Mouse (Mus musculus) adrenal gland, postnatal 10 days (tissue): ENCODE data around the gene Xndc1. TPM values are rescaled to one million over a fixed set of nuclear protein-coding genes. Genes with fewer than 3 reads are reported as not detected.
"Not testable (repeated sequence)": the region's sequence is repeated elsewhere in the genome, so short reads cannot be mapped to it uniquely, and the experiment has no call there.

Source experiments
- DNase-seq: peaks from one replicate; pipeline ENCODE4 v3.0.0; 2021; ENCODE audit warnings: mixed read lengths
- long read RNA-seq, 2 experiments: library from polyadenylated mRNA; stranded (forward); transcript quantifications; one replicate each; pipeline ENCODE4 v2.0.0; 2021
- total RNA-seq, 2 experiments: library from RNA; stranded (reverse); gene quantifications; 2 replicates each; pipeline ENCODE4 v1.2.3; 2021

The Xndc1 gene
- 10 to 100 TPM; 12.6 to 19.0 TPM for total RNA-seq
- long read RNA-seq, experiment 1, partial matches to known transcripts: 0 of 2 reads
- long read RNA-seq, experiment 1, other reads (novel, unspliced or antisense): 2 of 2 reads
- long read RNA-seq, experiment 2, partial matches to known transcripts: 1 of 3 reads
- long read RNA-seq, experiment 2, other reads (novel, unspliced or antisense): 1 of 3 reads

DNA sequence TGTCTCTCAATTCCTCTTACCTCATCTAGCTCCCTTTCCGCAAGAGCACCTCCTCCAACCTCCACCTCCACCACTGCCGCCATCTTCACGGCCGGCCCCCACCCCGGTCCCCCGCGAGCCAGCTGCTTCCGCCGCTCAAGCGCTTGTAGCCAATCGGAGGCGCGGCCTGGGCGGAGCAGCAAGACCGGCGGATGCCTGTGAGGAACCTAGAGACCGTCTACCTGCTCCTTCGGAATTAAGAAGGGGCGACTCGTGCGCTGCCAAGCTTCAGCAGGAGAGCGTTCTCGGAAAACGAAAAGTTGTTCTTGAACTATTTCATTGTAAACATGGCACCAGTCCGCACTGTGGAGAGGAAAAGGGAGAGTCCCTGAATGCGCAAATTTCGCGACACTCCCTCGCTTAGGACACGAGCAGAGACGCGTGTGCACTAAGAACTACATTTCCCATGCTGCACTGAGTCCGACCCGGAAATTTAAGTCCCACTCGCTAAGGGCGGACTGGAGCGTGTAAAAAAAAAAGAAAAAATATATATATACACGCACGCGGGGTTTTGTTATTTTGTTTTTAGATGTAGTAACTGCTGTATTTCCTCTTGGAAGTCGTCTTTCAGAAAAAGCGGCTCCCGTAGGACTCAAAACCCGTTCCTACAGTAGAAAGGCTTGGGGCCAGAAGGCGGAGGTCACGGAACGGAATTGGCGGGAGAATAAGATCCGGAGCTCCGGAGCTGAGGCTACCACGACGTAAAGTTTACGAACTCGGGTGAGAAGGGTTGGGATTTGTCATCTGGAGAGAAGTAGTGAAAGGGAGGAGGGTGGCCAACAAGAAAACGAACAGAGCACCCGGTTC lies at the start of gene Xndc1, which contains the start of the genes Rnf121 and Xntrpc:
Gene Xndc1, plus strand, starts transcription at position 466 of the 846 bp plus-strand sequence.
Gene Rnf121, minus strand, starts transcription at position 424 of the 846 bp plus-strand sequence.
Gene Xntrpc, plus strand, starts transcription at position 668 of the 846 bp plus-strand sequence.
- DNase-seq: peak; percentile 94

DNA sequence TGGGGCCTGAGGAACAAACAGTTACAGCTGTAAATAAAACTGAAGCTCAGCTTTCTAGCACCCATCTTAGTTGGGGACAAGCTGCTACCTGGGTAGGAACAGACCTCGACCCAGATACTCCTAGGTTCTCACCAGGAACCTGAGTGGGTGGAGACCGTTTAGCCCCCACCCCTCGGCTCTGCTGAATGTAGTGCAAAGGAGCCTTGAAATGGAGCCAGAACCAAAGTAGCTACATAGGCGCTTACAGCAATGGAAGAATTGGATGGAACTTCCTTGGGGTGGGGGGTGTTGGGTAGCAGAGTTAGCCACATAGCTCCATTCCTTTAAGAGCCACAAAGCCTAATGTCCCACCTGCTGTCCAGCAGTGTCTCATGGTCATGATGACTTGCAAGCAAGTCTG lies 48.4 kb upstream of the Xndc1 start:
- no peak for DNase-seq

DNA sequence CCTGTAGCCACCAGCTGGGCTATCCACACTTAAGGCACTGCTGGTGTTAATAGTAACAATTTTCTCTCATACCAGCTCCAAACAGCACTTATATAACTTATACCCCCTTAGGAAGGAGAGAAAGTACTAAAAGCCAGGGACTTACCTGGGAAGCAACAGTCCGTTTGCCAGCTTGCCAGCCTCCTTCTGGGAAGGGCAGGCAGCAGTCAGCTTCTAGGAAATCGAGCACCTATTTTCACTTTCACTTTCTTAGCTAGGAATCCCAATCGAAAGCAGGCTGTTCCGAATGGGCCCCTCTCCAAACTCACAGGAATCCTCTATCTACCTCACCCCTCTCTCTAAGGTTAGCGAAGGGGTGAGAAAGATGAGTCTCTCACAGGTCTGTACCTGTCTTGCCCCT lies 47.9 kb upstream of the Xndc1 start:
- no peak for DNase-seq

DNA sequence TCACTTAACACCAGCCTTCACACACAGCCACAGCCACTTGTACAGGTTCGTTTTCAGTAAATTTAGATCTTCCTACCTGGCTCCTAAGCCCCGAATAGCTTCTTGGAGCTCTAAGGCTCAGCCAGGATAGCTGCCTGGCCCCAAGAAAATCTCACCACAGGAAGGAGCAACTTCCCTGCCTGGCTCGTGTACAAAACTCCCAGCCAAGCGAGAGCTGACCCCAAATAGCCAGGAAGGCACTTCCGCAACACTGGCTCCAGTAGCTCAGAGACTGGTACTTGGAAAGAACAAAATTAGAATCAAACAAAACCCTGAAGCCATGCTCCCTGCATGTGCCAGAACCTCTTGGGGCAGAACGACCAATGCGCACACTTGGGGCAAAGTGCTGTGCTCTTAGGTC lies 47.3 kb upstream of the Xndc1 start:
- DNase-seq: peak; percentile 53

DNA sequence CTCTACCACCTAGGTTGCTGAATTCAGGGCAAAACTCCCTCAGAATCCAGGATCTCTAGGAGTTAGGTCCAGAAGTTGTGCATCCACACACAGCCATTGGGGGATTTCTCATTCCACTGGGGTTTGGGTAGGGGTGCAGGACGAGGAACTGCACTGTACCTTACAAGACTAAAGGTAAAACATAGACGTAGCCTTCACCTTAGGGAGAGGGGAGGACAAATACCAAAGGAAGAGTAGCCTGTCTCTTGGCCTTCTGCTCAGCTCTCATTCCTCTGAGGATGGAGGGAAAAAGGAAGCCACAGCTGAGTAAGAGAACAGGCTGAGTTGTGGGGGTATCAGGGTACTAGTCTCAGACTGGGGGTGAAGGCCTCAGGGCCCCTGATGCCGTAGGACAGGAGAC lies 46.7 kb upstream of the Xndc1 start, which contains the start of gene Il18bp:
Gene Il18bp, minus strand, starts transcription at position 101 of the 400 bp plus-strand sequence.
- DNase-seq: no peak

DNA sequence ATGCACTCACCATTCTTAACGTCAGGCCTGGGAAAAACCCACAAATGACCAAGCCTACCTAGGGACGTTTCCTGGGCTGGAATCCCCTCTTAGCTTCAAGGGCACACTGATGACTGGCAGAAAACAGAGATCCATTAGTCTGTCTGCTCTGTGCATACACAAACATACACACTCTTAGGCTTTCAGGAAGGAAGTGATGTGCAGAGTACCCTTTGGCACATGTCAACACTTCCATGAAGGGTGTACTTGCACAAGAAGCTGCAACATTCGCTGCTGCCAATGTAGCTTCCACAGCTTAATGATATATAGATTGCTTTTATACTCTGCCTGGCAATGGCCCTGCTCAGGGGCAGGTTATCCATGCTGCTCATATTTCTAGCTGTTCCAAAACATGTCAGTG lies 45.9 kb upstream of the Xndc1 start:
- no peak for DNase-seq

DNA sequence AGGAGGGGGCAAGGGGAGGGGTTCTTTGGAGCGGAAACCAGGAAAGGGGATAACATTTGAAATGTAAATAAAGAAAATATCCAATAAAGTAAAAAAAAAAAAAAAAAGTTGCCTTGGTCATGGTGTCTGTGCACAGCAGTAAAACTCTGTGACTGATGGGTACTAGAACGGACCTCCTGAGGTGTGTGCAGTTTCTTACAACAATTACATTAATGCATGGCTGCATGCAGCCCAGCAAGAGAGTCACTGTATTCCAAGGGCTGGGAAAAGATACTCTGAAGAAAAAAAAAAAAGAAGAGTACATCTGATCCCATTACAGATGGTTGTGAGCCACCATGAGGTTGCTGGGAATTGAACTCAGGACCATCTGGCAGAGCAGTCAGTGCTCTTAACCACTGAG lies 44.4 kb upstream of the Xndc1 start:
- DNase-seq: not testable (repeated sequence)

DNA sequence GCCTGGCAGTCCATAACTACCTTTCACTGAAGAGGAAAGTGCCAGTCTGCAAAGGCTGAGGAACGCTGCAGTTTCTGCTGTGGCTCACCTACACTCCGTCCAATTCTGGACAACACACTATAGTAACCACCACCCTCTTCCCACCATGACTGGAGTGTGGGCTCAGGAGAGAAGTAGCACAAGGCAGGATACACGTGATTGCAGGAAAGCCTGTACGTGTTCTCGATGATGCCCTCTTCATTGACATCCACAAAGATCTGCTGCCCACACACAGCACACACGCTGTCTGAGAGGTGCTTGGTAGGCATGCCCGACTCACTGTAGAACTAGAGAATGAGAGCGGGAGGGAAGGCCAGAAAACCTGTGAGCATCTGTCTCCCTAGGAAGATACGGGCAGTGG lies 41.5 kb upstream of the Xndc1 start:
- DNase-seq: no peak

DNA sequence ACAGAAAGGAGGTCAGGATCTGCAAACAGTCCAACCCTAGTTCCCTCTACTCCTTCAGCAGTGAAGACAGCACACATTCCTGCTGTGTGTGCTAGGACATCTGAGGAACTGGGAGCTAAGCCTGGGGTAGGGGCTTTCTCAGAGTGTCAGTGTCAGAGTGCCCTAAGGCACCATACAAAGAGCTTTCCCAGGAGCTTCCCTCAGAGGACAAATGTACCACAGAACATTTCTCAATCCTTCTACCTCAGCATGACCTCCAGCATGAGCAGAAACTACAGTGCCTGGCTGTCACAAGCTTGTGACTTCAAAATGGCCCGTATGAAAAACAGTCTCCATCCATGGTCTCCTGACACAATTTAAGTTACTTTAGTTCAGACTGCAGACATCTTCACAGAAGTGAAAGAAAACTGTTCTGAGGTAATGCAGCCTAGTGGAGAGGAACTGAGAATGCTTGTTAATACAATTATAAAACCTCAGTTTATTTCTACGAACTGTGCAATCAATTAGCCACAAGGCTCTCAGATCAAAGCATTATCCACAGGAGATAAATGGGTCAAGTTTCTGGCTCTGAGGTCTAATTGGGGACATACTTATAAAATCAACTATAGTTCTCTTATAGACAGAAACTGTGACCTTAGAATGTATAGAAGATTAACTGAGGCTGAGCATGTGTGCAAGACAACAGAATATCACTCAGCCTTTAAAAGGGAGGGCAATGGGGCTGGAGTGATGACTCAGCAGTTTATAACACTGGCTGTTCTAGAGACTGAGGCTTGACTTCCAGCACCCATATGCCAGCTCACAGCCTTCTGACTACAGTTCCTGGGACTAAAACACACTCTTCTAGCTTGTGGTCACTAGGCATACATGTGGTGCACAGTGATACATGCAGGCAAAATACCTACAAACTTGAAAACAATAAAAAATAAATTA lies 39.9 kb upstream of the Xndc1 start:
- DNase-seq: no peak

DNA sequence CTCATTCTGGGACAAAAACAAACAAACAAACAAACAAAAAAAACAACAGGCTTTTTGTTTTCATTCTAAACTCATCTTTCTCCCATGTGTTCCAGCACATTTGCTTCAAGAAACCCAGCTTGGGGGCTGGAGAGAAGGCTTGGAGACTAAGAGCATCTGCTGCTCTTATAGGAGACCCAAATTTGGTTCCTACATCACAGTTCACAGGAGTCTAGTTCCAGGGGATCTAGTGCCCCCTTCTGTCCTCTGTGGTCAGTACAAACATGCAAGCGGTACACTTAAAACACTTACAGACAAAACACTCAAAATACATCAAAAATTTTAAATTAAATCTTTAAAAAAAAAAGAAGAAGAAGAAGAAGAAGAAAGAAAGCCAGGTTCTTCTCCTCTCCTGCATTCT lies 30.4 kb upstream of the Xndc1 start:
- no peak for DNase-seq

DNA sequence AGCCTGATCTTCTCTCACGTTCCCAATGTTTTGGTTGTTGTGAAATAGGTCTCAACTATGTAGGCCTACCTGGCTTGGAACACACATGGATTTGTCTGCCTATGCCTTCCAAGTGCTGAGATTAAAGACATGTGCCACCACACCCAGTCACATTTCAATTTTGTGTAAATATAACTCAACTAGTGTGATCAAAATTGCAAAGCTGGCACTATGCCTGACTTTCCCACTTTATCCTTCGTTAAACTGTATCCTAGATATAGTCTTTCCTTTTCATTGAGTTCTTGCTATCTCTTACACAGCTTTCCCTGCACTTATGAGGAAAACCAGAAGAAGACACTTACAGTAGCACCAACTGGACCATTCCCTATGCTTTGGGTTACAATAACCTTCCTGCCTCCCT lies 29.8 kb upstream of the Xndc1 start:
- no peak for DNase-seq

DNA sequence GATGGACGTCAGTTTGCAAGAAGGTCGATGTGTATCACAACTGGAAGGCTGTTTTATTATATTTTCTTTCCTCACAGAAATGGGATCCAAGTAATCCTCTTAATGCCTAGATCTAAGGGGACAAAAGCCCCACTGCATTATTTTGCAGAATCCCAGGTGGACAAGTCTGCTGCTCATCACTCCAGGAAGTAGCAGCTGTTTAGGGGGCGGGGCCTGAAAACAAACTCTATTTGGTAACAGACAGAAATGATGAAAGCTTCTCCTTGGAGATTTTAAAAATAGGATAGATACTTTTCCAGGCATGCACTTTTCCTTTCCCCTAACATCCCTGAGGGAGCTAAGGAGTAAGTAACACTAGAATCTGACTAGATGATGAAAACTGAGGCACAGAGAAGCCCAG lies 28.0 kb upstream of the Xndc1 start:
- no peak for DNase-seq

DNA sequence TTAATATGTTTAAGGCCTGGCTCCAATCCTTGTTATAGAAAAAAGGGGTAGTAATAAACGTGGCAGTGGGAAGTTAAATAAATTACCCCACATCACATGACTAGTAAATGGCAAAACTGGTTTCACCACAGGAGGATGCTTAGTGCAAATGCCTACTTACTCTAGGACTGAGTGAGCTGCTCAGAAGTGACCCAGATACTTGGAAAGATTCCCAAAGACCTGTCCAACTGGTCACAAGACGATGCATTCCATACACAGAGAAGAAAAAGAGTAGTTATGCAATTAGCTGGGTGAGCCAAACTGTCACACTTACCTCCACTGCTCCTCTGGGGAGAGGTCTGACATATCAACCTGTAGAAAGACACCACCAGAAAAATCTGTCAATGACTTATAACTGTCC lies 23.0 kb upstream of the Xndc1 start:
- DNase-seq: no peak

DNA sequence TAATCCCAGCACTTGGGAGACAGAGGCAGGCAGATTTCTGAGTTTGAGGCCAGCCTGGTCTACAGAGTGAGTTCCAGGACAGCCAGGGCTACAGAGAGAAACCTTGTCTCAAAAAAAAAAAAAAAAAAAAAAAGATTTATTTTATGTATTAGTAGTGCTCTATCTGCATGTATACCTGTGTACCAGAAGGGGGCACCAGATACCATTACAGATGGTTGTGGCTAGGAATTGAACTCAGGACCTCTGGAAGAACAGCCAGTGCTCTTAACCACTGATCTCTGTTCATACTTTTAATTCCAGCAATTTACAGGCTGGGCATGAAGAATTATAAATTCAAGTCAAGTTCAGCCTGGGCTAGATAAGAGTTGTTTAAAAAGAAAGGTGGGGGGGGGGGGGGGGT lies 16.8 kb upstream of the Xndc1 start:
- not testable (repeated sequence) for DNase-seq

DNA sequence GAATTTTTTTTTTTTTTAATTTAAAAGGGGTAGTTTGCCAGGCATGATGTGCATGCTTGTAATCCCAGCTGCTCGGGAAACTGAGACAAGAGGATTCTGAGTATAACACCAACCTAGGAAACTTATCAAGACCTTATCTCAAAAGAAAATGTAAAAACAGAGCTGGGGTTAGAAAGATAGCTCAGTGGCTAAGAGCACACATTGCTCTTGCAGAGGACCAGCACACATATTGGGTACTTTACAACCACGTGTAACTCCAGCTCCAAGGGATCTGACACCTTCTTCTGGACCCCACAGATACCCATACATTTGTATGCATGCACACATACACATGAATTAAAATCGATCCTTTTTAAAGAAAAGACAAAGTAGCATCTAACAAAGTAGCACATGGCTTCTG lies 4.0 kb upstream of the Xndc1 start:
- DNase-seq: no peak

DNA sequence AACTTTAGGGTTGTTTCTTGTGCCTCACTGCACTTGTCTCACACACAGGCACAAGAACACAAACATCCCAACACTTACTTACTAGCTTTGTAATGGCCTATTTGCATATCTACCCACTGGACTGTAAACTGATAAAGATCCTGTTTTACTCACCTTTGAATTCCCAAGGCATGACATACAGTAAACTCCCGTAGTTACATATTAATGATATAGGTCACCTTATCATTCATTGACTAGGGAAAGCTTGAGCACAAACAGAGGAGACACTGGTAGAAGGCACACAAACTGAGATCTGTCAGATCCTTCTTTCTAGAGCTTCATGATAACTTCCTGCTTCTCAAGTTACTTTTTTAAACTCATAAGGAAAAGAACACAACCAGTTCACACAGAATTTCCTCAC lies 3.1 kb upstream of the Xndc1 start:
- no peak for DNase-seq

DNA sequence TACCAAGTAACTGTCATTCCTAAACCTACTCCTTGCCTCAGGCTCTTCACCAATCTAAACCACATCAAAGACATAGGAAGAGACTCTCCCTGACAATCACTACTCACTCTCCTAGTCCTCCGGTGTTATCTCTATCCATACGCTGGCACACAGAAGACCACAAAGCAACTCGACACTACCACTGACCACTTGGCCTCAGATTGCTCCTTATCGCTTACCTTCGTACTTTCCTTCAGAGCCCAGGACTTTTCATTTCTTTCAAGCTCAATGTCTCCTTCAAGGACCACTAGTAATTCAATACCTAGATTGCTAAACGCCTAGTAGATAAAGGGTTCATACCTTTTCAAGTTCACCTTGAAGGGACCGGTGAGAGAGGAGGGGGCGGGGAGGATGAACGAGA lies 1.4 kb upstream of the Xndc1 start:
- no peak for DNase-seq

DNA sequence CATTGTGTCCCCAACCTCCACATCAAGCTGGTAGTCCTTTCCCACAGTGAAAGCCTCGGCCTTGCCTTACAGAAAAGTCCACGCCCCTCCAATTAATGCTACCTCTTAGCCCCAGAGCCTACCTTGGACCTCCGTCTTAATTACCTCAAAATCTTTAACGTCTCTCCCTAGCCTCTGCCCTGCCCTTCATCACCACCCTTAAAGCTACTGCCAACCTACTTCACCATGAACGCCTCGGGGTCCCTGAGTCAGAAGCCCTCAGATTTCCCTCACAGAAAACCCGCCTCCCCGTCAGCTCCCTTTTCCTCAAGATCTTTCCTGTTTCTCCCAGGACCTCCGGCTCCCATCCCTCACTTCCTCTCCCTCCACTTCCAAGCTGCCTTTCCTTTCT lies 661 bp upstream of the Xndc1 start:
- DNase-seq: no peak

DNA sequence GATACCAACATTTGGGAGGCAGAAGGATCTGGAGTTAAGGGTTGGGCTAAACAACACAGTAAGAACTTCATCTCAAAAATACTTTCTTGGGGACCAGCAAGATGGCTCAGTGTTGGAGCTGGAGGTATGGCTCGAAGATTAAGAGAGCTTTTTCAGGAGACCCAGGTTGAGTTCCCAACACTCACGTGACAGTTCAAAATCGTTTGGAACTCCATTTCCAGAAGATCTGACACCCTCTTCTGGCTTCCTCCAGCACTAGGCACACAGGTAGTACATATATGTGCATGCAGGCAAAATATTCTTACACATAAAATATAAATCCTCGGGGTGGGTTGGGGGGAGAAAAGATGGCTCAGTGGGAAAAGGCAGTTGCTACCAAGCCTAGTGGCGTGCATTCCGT lies 1.1 kb downstream of the Xndc1 start:
- DNase-seq: no peak

DNA sequence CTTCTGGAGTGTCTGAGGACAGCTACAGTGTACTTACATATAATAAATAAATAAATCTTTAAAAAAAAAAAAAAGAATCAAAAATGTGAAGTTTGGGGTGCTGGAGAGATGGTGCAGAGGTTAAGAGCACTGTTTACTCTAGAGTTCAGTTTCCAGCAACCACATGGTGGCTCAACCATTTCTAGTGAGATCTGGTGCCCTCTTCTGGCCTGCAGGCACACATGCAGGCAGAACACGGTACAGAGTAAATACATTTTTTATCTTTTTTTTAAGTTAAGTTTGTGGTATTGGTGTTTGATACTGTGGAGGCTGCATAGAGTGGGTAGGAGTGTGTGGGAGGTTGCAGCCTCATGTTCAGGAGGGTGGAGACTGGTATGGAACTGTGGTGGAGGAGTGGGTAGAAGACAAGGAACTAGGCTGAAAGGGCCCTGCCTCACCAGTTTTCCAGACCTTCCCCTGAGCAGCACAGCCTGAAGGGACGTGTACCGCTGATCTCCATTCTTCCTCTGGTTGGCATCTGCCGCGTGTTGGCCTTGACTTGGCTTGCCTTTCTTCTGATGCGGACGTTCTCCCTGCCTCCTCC lies 11.5 kb downstream of the Xndc1 start:
- DNase-seq: peak; percentile 35

DNA sequence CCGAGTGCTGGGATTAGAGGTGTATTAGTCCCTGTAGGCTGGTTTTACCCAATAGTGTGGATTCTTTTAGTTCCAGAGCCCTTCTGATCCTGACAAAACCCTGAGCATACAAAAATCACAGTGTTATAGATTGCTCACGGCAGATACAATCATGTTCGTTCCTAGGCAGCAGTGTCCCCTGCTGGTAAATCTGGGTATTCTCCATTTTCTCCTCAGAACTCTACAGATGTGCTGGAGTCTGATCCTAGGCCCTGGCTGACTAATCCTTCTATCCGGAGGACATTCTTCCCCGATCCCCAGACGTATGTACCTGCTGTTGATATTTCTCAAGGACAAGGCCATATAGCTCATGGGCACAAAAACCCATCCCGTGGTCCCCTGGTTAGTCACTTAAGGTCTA lies 13.2 kb downstream of the Xndc1 start:
- peak; percentile 42 for DNase-seq

DNA sequence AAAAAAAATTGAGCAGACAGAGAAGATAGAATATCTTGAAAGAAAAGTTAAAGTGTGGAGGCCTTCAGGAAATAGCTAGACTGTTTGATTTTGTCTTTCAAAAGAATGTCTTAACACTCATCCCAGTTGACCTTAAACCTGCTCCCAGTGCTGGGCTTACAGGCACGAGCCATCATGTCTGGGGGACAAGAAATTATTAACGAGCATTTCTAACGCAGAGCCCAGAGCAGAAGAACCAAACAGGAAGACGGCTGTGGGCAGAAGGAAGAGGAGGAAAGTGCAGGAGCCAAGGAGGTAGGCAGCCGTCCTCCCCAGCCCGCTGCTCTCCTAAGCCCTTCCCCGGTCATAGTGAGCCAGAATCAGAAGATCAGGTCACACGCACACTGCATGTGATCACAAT lies 15.0 kb downstream of the Xndc1 start:
- DNase-seq: no peak
